Mouse (Mus musculus) liver, embryonic 11.5 days (tissue): ENCODE data around the gene Polr2c. TPM values are rescaled to one million over a fixed set of nuclear protein-coding genes. Genes with fewer than 3 reads are reported as not detected.

ENCODE experiments used
- ATAC-seq: fragments of 200-750 bp; cut with Nextera tagmentation; replicated peaks from 2 replicates; pipeline ENCODE4 v1.8.0; 2017; ENCODE audit warnings: moderate number of reproducible peaks, mild to moderate bottlenecking, moderate TSS enrichment, moderate library complexity; ENCODE audit not compliant: low FRiP score
- DNase-seq: peaks from one replicate; pipeline ENCODE4 v3.0.0-alpha.2; 2017; ENCODE audit warnings: low spot score
- H3K27ac ChIP-seq: fragments of 300-500 bp; sonication (generic); 2 replicates; pipeline ENCODE4 v1.5.1; 2014; ENCODE audit warnings: mild to moderate bottlenecking, low read depth, low read length, control low read depth
- H3K27me3 ChIP-seq: fragments of 300-500 bp; sonication (generic); replicated peaks from 2 replicates; pipeline ENCODE4 v1.6.1; 2014; ENCODE audit warnings: low read length, mixed read lengths; ENCODE audit not compliant: control insufficient read depth, insufficient read depth
- H3K36me3 ChIP-seq: fragments of 300-500 bp; sonication (generic); 2 replicates; pipeline ENCODE4 v1.6.1; 2014; ENCODE audit warnings: mild to moderate bottlenecking, low read length, moderate library complexity, mixed read lengths; ENCODE audit not compliant: control insufficient read depth, insufficient read depth
- H3K4me1 ChIP-seq: fragments of 300-500 bp; sonication (generic); replicated peaks from 2 replicates; pipeline ENCODE4 v1.6.1; 2014; ENCODE audit warnings: low read length, mixed read lengths; ENCODE audit not compliant: control insufficient read depth, insufficient read depth
- H3K4me2 ChIP-seq: fragments of 300-500 bp; sonication (generic); 2 replicates; pipeline ENCODE4 v1.6.1; 2014; ENCODE audit warnings: mild to moderate bottlenecking, control low read depth, moderate library complexity
- H3K4me3 ChIP-seq: fragments of 300-500 bp; sonication (generic); 2 replicates; pipeline ENCODE4 v1.5.1; 2014; ENCODE audit warnings: low read depth, low read length, control low read depth
- H3K9ac ChIP-seq: fragments of 300-500 bp; sonication (generic); 2 replicates; pipeline ENCODE4 v1.6.1; 2014; ENCODE audit warnings: low read depth, low read length, control low read depth
- H3K9me3 ChIP-seq: fragments of 300-500 bp; sonication (generic); 2 replicates; pipeline ENCODE4 v1.6.1; 2016; ENCODE audit warnings: low read length, inconsistent platforms, mixed read lengths; ENCODE audit not compliant: control insufficient read depth
- WGBS: fragments of 180-500 bp; shearing (Covaris S2); extraction: QIAGEN DNeasy Blood & Tissue Kit; methylation state at CpG from one replicate; pipeline ENCODE4 v1.1.7; 2014; 5-methylcytosine and 5-hydroxymethylcytosine counted together
- polyA plus RNA-seq: library from polyadenylated mRNA; unstranded; fragments of >200 nt; fragmentation: Nextera tagmentation; extraction: Ambion mirVana; gene quantifications from 2 replicates; pipeline ENCODE4 v1.2.1, GENCODE M21; 2014

Gene Polr2c
- polyA plus RNA-seq, 1 experiment from 2014 or later, result 162 TPM

DNA sequence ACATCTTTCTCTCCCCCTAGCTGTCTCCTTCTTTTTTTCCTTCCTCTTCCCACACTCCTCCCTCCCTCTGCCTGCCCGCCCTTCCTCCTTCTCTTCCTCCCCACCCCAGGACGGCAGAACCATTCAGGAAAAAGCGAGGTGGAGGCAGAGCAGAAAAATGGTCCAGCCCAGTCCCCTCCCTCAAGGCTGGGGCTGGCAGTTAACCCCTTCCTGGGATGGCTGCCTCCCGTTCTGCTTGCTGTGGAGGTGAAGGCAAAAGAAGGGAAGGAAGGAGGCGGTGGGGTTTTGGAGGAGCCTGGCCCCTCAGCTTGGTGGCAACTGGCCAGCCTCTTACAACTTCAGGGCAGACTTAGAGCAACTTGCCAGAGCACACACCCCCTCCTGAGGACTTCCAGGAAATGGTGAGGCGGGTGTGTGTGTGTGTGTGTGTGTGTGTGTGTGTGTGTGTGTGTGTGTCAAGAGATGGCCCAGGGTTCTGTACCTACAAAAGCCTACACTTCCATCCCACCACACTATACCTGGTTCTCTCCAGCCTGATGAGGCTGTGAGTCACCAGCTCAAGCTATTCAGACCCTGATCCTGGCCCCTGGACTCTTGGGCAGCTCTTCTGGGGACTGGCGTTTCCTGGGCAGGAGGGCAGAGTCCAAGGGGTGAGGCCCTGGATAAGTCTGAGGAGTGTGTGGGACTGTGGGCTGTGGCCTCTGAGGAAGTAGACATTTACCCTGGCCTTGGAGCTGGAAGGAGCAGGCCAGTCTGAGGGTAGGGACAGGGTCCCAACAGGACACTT, 14.1 kb downstream of the Polr2c start:
- Histone ChIP-seq H3K4me3 (peak overlapping the region; percentile 37), H3K36me3 (peaks cover 3% of the 10 kb centered on the region; the same call in 1 of the 2 replicates), H3K4me2 (peak overlapping the region; percentile 73), H3K9me3 (no peaks in the 10 kb centered on the region), H3K4me1 (peaks cover 46% of the 10 kb centered on the region), H3K9ac (no peak overlapping the region; the same call in 1 of the 2 replicates), H3K27ac (no peak overlapping the region), H3K27me3 (peaks cover 11% of the 10 kb centered on the region)
- 5% methylated on average over 7 of the region's 7 CpGs for WGBS
- peak; percentile 14; the same call in 1 of the 2 replicates for ATAC-seq
- peak; percentile 66 for DNase-seq

DNA sequence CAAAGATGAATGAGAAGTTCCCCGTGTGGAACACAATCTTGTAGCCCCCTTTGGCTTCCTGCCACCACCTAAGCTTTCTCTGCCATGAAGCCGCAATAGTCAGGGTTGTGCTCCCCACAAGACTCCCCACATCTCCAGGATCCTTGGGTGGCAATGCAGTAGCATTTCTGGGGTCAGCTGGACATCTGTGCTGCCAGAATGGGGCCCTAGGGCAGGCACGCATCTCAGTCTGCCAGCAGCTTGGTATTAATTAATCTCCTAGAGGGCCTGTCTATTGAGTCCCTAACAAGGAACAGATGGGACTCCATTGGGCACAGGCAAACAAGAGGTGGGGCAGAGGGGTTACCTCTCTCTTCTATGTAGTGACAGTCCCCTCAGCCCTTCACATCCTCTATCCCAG, 14.9 kb downstream of the Polr2c start:
- Histone ChIP-seq H3K27me3 (peaks cover 11% of the 10 kb centered on the region), H3K9me3 (no peaks in the 10 kb centered on the region), H3K4me3 (no peak overlapping the region), H3K27ac (no peak overlapping the region), H3K4me2 (no peak overlapping the region), H3K4me1 (peaks cover 49% of the 10 kb centered on the region), H3K36me3 (no peaks in the 10 kb centered on the region), H3K9ac (no peak overlapping the region)
- 56% methylated on average over 3 of the region's 3 CpGs for WGBS
- no peak for DNase-seq
- ATAC-seq, result no peak

DNA sequence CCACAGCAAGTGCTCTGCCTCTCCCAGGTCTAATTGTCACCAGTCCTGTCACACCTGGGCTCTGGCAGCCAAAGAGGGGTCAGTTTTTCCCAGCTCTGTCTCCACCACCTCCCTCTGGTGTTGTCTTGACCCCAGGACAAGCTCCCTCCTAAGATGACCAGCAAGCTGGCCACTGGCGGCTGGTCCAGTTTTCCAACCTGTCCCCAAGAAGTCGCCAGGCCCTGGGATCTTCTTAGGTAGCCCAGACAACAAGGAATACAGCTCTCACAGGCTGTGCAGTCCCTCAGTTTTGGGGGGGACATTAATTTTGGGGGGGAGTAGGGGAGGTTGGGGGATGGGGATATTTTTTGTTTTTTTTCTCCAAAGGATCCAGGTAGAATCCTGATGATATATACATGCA, 15.3 kb downstream of the Polr2c start:
- H3K27me3 ChIP-seq, result peaks cover 11% of the 10 kb centered on the region
- H3K4me2 ChIP-seq, result no peak overlapping the region
- no peak overlapping the region for H3K27ac ChIP-seq
- WGBS, result 71% methylated on average over 2 of the region's 2 CpGs
- H3K9me3 ChIP-seq, result no peaks in the 10 kb centered on the region
- H3K9ac ChIP-seq, result no peak overlapping the region
- no peak for ATAC-seq
- H3K4me1 ChIP-seq, result peaks cover 49% of the 10 kb centered on the region
- DNase-seq, result no peak
- H3K36me3 ChIP-seq, result no peaks in the 10 kb centered on the region
- H3K4me3 ChIP-seq, result no peak overlapping the region

DNA sequence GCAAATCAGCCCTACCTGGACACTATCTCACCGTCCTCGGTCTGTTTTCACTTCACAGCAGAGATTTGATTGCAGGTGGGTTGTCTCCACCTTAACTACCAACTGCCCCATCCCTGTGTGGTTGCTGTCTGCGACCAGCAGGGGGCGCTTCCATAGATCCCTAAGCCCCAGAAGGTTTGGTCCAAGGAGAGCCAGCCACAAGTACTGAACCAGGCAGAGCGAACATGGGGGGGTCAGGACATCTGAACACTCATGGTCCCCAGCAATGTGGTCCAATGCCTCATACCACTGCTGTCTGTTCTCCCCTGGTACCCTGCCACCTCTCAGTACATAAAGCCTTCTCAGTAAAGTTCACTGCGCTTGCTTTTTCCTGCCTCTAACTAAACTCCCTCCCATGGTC, 17.1 kb downstream of the Polr2c start:
- no peak overlapping the region for H3K9ac ChIP-seq
- WGBS, result 14% methylated on average over 6 of the region's 6 CpGs
- DNase-seq (peak; percentile 74), ATAC-seq (peak; percentile 37)
- H3K36me3 ChIP-seq, result no peaks in the 10 kb centered on the region
- peaks cover 11% of the 10 kb centered on the region for H3K27me3 ChIP-seq
- no peaks in the 10 kb centered on the region for H3K9me3 ChIP-seq
- H3K4me2 ChIP-seq, result peak overlapping the region; percentile 98
- peaks cover 40% of the 10 kb centered on the region for H3K4me1 ChIP-seq
- peak overlapping the region; percentile 74 for H3K4me3 ChIP-seq
- no peak overlapping the region for H3K27ac ChIP-seq

DNA sequence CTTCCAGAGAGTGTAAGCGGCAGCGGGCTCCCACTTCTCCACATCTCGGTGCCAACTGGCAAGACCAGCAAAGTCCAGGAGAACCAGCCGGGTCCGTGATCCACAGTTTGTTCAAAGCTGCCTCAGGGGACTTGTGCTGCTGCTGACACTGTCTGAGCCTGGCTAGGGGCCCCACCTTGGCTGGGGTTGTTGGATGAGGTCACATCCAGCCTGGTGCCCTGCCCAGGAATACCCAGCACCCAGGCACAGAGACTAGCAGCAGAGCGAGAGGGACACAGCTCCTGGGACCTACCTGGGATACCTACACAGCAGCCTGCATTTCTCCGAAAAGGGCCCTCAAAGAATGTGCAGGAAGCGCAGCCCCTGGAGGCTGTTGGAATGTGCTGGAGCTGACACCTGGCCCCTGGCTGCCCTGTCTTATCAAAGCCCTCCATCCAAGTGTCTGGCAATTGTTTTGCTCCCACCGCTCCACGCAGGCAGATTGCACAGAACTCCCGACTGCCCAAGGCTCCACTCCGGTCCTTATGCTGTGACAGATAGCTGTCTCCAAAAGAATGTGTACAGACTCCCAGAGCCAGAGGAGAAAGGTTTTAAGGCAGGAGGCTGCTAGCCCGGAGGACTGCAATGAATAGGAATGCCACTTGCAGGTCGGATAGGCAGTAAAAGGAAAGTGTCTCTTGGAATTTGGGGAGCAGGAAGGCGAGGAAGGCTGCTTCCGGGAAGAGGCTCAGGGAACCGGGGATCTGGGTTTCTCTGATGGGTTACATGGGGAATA, 18.0 kb downstream of the Polr2c start:
- DNase-seq, result no peak
- Histone ChIP-seq H3K27ac (peak overlapping the region; percentile 68; the same call in 1 of the 2 replicates), H3K4me3 (peak overlapping the region; percentile 74), H3K9me3 (no peaks in the 10 kb centered on the region), H3K27me3 (peaks cover 11% of the 10 kb centered on the region), H3K36me3 (no peaks in the 10 kb centered on the region), H3K4me2 (peak overlapping the region; percentile 98), H3K4me1 (peaks cover 36% of the 10 kb centered on the region), H3K9ac (peak overlapping the region; percentile 79)
- WGBS, result 16% methylated on average over 17 of the region's 17 CpGs
- ATAC-seq, result no peak

DNA sequence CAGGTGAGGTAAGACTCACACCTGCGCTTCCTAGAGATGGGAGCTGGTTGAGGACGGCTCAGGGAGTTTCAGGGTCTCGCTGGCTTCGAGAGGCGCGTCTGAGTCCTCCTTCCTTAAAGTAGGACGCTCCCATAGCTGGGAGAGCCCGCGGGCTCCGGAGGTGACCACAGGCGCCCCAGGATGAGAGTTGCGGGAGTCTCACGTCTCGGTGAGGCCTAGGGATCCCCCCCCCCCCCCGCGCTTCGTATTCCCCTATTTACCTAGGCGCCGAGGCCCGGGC, 18.6 kb downstream of the Polr2c start:
- H3K36me3 ChIP-seq, result no peaks in the 10 kb centered on the region
- ATAC-seq, result peak; percentile 22
- H3K9me3 ChIP-seq, result no peaks in the 10 kb centered on the region
- H3K4me1 ChIP-seq, result peaks cover 31% of the 10 kb centered on the region
- DNase-seq, result no peak
- H3K27ac ChIP-seq, result peak overlapping the region; percentile 68
- H3K27me3 ChIP-seq, result peaks cover 8% of the 10 kb centered on the region
- peak overlapping the region; percentile 74 for H3K4me3 ChIP-seq
- peak overlapping the region; percentile 98 for H3K4me2 ChIP-seq
- H3K9ac ChIP-seq, result peak overlapping the region; percentile 79
- WGBS, result 1% methylated on average over 18 of the region's 20 CpGs

DNA sequence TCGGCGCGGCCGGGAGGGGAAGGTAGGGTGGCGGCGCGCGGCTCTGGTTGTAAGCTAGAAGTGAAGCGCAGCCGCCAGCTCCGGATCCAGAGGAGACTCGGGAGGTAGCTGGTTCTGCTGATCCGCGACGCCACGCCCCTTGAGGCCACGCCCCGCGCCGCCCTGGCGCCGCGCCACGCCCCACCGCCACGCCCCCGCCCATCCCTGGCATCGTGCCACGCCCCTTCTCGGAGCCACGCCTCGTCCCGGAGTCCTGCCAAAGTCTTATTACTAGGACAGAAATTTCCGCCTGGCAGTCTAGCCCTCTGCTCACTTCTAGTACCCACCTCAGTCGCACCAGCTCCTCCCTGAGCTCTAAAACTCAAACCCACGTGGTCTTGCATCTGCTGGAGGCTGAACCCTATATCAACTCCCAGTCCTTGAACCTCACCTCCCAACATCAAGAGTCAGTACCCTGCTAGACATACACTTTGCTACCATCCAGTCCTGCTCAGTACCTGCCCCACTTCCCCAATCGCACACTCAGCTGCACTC, 19.0 kb downstream of the Polr2c start, which contains the start of gene Dok4:
Dok4 (minus strand) TSS at position 134 of the 534 bp plus-strand sequence.
- Histone ChIP-seq H3K4me2 (peak within 1 kb of the TSS; percentile 98), H3K27me3 (peaks cover 8% of the 10 kb centered on the region), H3K4me1 (peaks cover 31% of the 10 kb centered on the region), H3K36me3 (no peaks in the 10 kb centered on the region), H3K27ac (peak within 1 kb of the TSS; percentile 68), H3K9me3 (no peaks in the 10 kb centered on the region), H3K4me3 (peak within 1 kb of the TSS; percentile 74), H3K9ac (peak within 1 kb of the TSS; percentile 79)
- WGBS, result 1% methylated on average over 37 of the region's 37 CpGs
- ATAC-seq (peak; percentile 85), DNase-seq (peak; percentile 97)

DNA sequence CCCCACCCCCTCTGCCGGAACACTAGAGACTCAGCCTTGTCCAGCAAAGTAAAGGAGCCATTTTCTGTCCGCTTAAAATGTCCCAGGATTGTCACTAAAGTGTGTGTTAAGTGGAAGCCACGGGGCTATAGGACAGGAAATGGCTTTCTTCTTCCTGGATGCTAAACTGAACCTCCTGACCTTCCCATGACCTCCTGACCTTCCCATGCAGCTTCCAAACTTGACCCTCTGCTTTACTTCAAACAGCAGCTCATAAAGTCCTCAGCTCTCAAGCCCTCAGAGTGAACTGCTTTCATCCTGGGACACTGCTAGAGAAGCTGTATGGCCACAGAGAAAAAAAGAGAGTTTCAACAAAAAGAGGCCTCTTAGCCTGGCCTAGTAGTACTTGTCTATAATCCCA, 19.6 kb downstream of the Polr2c start:
- H3K4me1 ChIP-seq, result peaks cover 28% of the 10 kb centered on the region
- no peaks in the 10 kb centered on the region for H3K9me3 ChIP-seq
- H3K27me3 ChIP-seq, result peaks cover 8% of the 10 kb centered on the region
- 37% methylated on average over 3 of the region's 3 CpGs for WGBS
- H3K9ac ChIP-seq, result 0 out of 2 replicates have a peak overlapping the region, but pooled peaks have one; percentile 36
- no peak overlapping the region; the same call in 1 of the 2 replicates for H3K27ac ChIP-seq
- no peak overlapping the region for H3K4me3 ChIP-seq
- H3K36me3 ChIP-seq, result no peaks in the 10 kb centered on the region
- no peak for ATAC-seq
- DNase-seq, result no peak
- H3K4me2 ChIP-seq, result peak overlapping the region; percentile 98
